Mouse (Mus musculus): ENCODE measurements around the gene E330017A01Rik.

Gene E330017A01Rik

GRCm38 (mm10) chr16:58662287-58662791, 23.8 kb upstream of the E330017A01Rik start:
- DNase-seq (ENCODE audit: low spot score): no peak

- no peak for DNase-seq (ENCODE audit: low spot score)
Measured at GRCm38 (mm10) chr16:58661826-58662225, 23.3 kb upstream of the E330017A01Rik start.

GRCm38 (mm10) chr16:58658668-58659067, 20.1 kb upstream of the E330017A01Rik start:
- DNase-seq (ENCODE audit: low spot score): no peak

- DNase-seq (ENCODE audit: low spot score): no peak
Measured at GRCm38 (mm10) chr16:58656526-58656925, 18.0 kb upstream of the E330017A01Rik start.

GRCm38 (mm10) chr16:58655751-58656150, 17.2 kb upstream of the E330017A01Rik start:
- DNase-seq (ENCODE audit: low spot score): no peak

GRCm38 (mm10) chr16:58649979-58650378, 11.4 kb upstream of the E330017A01Rik start:
- no peak for DNase-seq (ENCODE audit: low spot score)

GRCm38 (mm10) chr16:58638016-58638415, 523 bp downstream of the E330017A01Rik start:
- no peak for DNase-seq (ENCODE audit: low spot score)

GRCm38 (mm10) chr16:58637448-58637847, 1.1 kb downstream of the E330017A01Rik start:
- no peak for DNase-seq (ENCODE audit: low spot score)

GRCm38 (mm10) chr16:58635866-58636265, 2.7 kb downstream of the E330017A01Rik start:
- DNase-seq (ENCODE audit: low spot score): no peak

GRCm38 (mm10) chr16:58629736-58630135, 8.8 kb downstream of the E330017A01Rik start:
- no peak for DNase-seq (ENCODE audit: low spot score)

- no peak for DNase-seq (ENCODE audit: low spot score)
Measured at GRCm38 (mm10) chr16:58628968-58629367, 9.6 kb downstream of the E330017A01Rik start.

- no peak for DNase-seq (ENCODE audit: low spot score)
Measured at GRCm38 (mm10) chr16:58628336-58628680, 10.2 kb downstream of the E330017A01Rik start.

GRCm38 (mm10) chr16:58627597-58628335, 10.8 kb downstream of the E330017A01Rik start:
- DNase-seq (ENCODE audit: low spot score): no peak

- DNase-seq (ENCODE audit: low spot score): no peak
Measured at GRCm38 (mm10) chr16:58623944-58624343, 14.6 kb downstream of the E330017A01Rik start.

- no peak for DNase-seq (ENCODE audit: low spot score)
Measured at GRCm38 (mm10) chr16:58623114-58623513, 15.4 kb downstream of the E330017A01Rik start.

GRCm38 (mm10) chr16:58622377-58622776, 16.2 kb downstream of the E330017A01Rik start:
- DNase-seq (ENCODE audit: low spot score): no peak

GRCm38 (mm10) chr16:58617346-58617745, 21.2 kb downstream of the E330017A01Rik start:
- no peak for DNase-seq (ENCODE audit: low spot score)

- no peak for DNase-seq (ENCODE audit: low spot score)
Measured at GRCm38 (mm10) chr16:58616878-58617277, 21.7 kb downstream of the E330017A01Rik start, which contains the start of gene Gm813. Gene Gm813, minus strand, starts transcription at chr16:58616978.

- no peak for DNase-seq (ENCODE audit: low spot score)
Measured at GRCm38 (mm10) chr16:58612969-58613368, 25.6 kb downstream of the E330017A01Rik start.

GRCm38 (mm10) chr16:58607101-58607500, 31.4 kb downstream of the E330017A01Rik start:
- DNase-seq (ENCODE audit: low spot score): no peak

- no peak for DNase-seq (ENCODE audit: low spot score)
Measured at GRCm38 (mm10) chr16:58604680-58605079, 33.9 kb downstream of the E330017A01Rik start.

GRCm38 (mm10) chr16:58603831-58604230, 34.7 kb downstream of the E330017A01Rik start:
- no peak for DNase-seq (ENCODE audit: low spot score)

GRCm38 (mm10) chr16:58600846-58601245, 37.7 kb downstream of the E330017A01Rik start:
- no peak for DNase-seq (ENCODE audit: low spot score)

GRCm38 (mm10) chr16:58591299-58591698, 47.2 kb downstream of the E330017A01Rik start:
- no peak for DNase-seq (ENCODE audit: low spot score)
